Mouse (Mus musculus): ENCODE measurements at regions not wholly inside any gene's neighbourhood (a gene's known extent, or its start where the extent isn't known, plus 50 kb on each side); places are given as distances from the start of the nearest gene placed in this dataset.

DNA sequence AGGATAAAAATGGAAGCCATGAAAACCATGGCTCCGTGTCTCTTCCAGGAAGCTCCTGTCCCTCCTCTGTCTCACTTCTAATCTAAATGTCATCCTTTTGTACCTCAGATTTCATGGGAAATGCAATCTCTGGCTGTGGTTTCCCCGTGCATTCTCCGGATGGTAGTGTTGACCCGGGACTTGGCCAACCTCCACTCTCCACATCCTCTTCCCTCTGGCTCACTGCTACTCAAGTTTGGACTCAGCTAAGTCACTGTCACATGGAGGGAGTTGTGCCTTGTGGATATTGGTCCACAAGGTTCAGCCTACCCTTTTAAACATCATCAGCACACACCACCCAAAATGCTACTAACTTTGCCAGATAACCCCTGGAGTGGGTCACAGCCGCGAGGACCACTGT lies 226.4 kb downstream of the Irs2 start:
- Histone ChIP-seq H3K4me3 (ENCODE audit: low read length) (no peak overlapping the region), H3K36me3 (ENCODE audit: control insufficient read depth, insufficient read depth, low read length) (no peaks in the 10 kb centered on the region), H3K4me1 (ENCODE audit: control insufficient read depth, insufficient read depth, low read length) (no peaks in the 10 kb centered on the region), H3K27ac (ENCODE audit: low read length) (no peak overlapping the region), H3K4me2 (ENCODE audit: low read depth, low read length) (no peak overlapping the region), H3K9me3 (ENCODE audit: control insufficient read depth, low read length) (no peaks in the 10 kb centered on the region), H3K9ac (ENCODE audit: low read depth, low read length) (no peak overlapping the region), H3K27me3 (replicated peaks; ENCODE audit: control insufficient read depth, insufficient read depth, low read length) (no peaks in the 10 kb centered on the region)
- no peak for ATAC-seq
- 91% methylated on average over 6 of the region's 6 CpGs for WGBS

DNA sequence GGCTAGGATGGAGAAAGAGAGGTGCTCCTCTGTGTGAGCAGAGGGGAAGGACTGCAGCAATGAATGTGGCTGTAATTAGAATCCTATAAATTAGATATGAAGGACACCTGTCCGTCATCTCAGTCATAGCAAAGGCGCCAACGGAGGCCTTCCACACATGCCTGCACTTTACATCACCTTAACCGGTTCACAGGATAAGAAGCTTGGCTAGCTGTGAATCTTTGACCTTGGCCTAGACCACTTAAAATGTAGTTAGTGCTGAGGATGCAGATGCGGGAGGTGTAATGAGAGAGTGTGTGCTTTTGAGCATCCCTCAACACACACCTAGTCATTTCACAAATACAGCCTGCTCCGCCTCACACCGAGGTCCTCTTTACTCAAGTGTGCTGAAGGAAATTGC lies 228.6 kb downstream of the Irs2 start:
- Histone ChIP-seq H3K4me3 (ENCODE audit: low read length) (no peak overlapping the region), H3K4me1 (ENCODE audit: control insufficient read depth, insufficient read depth, low read length) (no peaks in the 10 kb centered on the region), H3K27ac (ENCODE audit: low read length) (no peak overlapping the region), H3K36me3 (ENCODE audit: control insufficient read depth, insufficient read depth, low read length) (no peaks in the 10 kb centered on the region), H3K9ac (ENCODE audit: low read depth, low read length) (no peak overlapping the region), H3K9me3 (ENCODE audit: control insufficient read depth, low read length) (no peaks in the 10 kb centered on the region), H3K27me3 (replicated peaks; ENCODE audit: control insufficient read depth, insufficient read depth, low read length) (no peaks in the 10 kb centered on the region), H3K4me2 (ENCODE audit: low read depth, low read length) (no peak overlapping the region)
- WGBS = 87% methylated on average over 7 of the region's 7 CpGs
- ATAC-seq = no peak

DNA sequence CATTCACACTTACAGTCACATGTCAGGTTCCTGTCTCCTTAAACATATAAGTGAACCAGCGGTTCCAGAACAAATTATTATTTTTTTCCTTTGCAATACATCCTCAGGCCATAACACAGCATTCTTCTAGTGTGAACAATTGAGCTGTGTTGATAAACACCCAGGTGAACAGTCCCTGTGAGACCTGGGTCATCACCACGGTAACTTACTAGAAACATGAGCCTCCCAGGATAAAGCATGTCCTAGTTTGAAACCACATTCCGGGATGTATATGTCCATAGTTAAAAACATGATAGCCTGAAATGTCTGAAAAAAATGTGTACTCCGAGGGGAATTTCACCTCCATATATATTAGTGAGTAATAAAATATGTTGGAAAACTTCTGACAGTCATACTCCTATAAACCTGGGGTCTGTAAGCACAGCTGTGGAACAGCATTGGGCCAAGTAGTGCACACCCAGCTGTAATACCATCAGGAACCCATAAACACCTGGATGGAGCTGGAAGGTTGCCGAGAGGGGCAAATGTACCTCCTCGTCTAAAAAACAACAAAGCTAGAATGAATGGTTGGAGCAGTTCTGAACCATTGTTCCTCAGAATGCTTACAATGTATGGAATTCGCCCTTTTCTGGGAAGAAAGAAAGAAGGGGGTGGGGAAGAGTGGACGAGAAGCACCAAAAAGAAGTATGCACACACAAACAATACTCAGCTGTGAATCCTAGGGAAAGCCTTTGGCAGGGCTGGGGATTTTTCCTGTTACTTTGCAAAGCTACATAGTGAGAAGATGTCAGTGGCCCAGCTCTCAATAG lies 232.9 kb downstream of the Irs2 start:
- WGBS = 60% methylated on average over 8 of the region's 8 CpGs
- H3K36me3 ChIP-seq (ENCODE audit: control insufficient read depth, insufficient read depth, low read length) = no peaks in the 10 kb centered on the region
- no peak overlapping the region for H3K9ac ChIP-seq (ENCODE audit: low read depth, low read length)
- no peaks in the 10 kb centered on the region for H3K4me1 ChIP-seq (ENCODE audit: control insufficient read depth, insufficient read depth, low read length)
- H3K27ac ChIP-seq (ENCODE audit: low read length) = no peak overlapping the region
- ATAC-seq = no peak
- H3K27me3 ChIP-seq (replicated peaks; ENCODE audit: control insufficient read depth, insufficient read depth, low read length) = no peaks in the 10 kb centered on the region
- H3K4me3 ChIP-seq (ENCODE audit: low read length) = no peak overlapping the region
- H3K4me2 ChIP-seq (ENCODE audit: low read depth, low read length) = no peak overlapping the region
- no peaks in the 10 kb centered on the region for H3K9me3 ChIP-seq (ENCODE audit: control insufficient read depth, low read length)

DNA sequence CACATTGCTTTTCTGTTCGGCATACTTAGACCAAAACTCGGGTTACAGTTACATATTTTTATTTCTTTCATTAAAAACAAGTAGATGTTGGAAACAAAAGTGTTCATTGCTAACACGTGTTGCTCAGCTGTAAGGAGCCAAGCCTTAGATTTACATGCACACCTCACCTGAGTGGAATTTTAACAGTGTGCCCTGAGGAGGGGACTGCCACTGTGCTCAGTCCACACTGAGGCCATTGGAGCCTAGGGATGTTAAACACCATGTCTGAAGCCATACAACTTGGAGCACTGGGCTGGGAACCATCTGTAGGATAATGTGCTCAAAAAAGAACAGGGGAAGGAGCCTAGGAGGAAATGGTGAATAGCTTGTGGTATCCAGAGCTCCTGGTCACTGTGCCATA lies 233.5 kb downstream of the Irs2 start:
- ATAC-seq = no peak
- no peak overlapping the region for H3K9ac ChIP-seq (ENCODE audit: low read depth, low read length)
- no peaks in the 10 kb centered on the region for H3K27me3 ChIP-seq (replicated peaks; ENCODE audit: control insufficient read depth, insufficient read depth, low read length)
- no peaks in the 10 kb centered on the region for H3K36me3 ChIP-seq (ENCODE audit: control insufficient read depth, insufficient read depth, low read length)
- no peak overlapping the region for H3K4me3 ChIP-seq (ENCODE audit: low read length)
- H3K27ac ChIP-seq (ENCODE audit: low read length) = no peak overlapping the region
- H3K9me3 ChIP-seq (ENCODE audit: control insufficient read depth, low read length) = no peaks in the 10 kb centered on the region
- no peaks in the 10 kb centered on the region for H3K4me1 ChIP-seq (ENCODE audit: control insufficient read depth, insufficient read depth, low read length)
- WGBS = 89% methylated on average over 3 of the region's 3 CpGs
- no peak overlapping the region for H3K4me2 ChIP-seq (ENCODE audit: low read depth, low read length)

DNA sequence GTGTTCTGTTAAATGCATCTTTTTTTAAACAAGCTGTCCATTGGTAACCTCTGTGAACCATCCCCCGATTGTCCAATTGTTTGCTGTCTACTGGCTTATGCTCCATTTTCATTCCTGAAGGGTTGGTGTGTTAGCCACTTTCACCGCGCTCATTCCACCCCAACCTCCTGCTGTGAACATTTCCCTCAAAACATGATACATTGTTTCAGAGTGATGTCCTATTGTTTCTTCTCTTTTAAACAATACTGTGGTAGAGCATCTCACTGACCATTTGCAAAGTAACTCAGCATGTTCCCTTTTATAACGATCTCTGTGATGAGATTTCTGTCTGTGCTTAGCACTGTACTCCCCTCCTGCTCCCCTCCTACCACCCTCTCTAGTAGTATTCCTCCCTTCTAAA lies 240.1 kb downstream of the Irs2 start:
- no peaks in the 10 kb centered on the region for H3K4me1 ChIP-seq (ENCODE audit: control insufficient read depth, insufficient read depth, low read length)
- no peak overlapping the region for H3K9ac ChIP-seq (ENCODE audit: low read depth, low read length)
- no peaks in the 10 kb centered on the region for H3K9me3 ChIP-seq (ENCODE audit: control insufficient read depth, low read length)
- 69% methylated on average over 4 of the region's 4 CpGs for WGBS
- H3K27me3 ChIP-seq (replicated peaks; ENCODE audit: control insufficient read depth, insufficient read depth, low read length) = no peaks in the 10 kb centered on the region; the same call in 1 of the 2 replicates
- no peak overlapping the region for H3K4me2 ChIP-seq (ENCODE audit: low read depth, low read length)
- H3K4me3 ChIP-seq (ENCODE audit: low read length) = no peak overlapping the region
- no peaks in the 10 kb centered on the region for H3K36me3 ChIP-seq (ENCODE audit: control insufficient read depth, insufficient read depth, low read length)
- no peak overlapping the region for H3K27ac ChIP-seq (ENCODE audit: low read length)
- no peak for ATAC-seq

DNA sequence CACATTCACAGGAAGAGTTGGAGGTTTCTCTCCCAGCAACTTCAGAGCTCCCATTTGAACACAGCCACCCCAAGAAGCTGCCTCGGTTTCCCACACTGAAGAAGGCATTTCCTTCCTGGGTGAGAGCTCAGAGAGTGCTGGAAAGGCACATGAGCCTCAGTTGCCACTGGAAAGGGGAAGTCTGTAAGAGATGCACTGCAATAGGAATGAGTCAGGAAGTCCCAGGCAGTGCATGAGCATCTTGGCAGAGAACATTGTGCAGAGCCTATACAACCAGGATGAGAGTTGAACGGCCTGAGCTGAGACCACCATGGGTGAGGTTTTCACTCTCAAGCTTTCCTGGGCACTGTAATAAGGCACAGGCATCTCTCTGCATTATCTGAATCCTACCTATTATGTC lies 244.4 kb downstream of the Irs2 start:
- Histone ChIP-seq H3K27ac (ENCODE audit: low read length) (no peak overlapping the region), H3K4me3 (ENCODE audit: low read length) (no peak overlapping the region), H3K36me3 (ENCODE audit: control insufficient read depth, insufficient read depth, low read length) (no peaks in the 10 kb centered on the region), H3K4me1 (ENCODE audit: control insufficient read depth, insufficient read depth, low read length) (peaks cover 11% of the 10 kb centered on the region), H3K9ac (ENCODE audit: low read depth, low read length) (no peak overlapping the region), H3K27me3 (replicated peaks; ENCODE audit: control insufficient read depth, insufficient read depth, low read length) (no peaks in the 10 kb centered on the region; the same call in 1 of the 2 replicates), H3K9me3 (ENCODE audit: control insufficient read depth, low read length) (no peaks in the 10 kb centered on the region), H3K4me2 (ENCODE audit: low read depth, low read length) (no peak overlapping the region)
- 79% methylated on average over 2 of the region's 2 CpGs for WGBS
- no peak for ATAC-seq

DNA sequence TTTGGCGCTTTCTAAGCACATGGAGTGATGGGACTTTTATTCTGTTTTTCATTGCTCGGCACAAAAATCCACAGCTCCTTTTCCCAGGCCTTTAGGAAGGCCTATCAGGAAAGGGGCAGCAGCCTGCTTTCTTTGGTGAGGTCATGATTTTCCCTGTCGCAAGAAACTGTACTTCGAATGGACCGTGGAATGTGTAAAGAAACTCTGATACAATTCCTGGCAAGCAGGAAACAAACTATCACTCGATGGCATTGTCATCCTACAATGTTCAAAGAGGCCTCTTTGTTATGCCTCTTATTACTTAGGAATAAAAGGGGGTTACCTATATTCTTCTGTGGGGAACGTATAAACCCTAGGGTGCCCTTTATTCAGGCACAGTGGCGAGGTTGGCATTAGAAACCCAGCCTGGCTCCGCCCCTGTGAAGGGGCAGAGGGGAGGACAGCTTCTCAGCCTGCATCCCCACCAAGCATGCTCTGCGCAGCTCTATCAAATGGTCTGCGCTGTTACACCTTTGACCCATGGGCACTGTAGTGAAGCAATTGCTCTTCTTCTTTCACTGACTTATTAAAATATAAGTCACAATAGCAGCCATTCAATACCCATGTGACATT lies 246.5 kb downstream of the Irs2 start:
- H3K9me3 ChIP-seq (ENCODE audit: control insufficient read depth, low read length) = no peaks in the 10 kb centered on the region
- no peak overlapping the region for H3K9ac ChIP-seq (ENCODE audit: low read depth, low read length)
- ATAC-seq = no peak
- WGBS = 53% methylated on average over 11 of the region's 11 CpGs
- no peaks in the 10 kb centered on the region; the same call in 1 of the 2 replicates for H3K27me3 ChIP-seq (replicated peaks; ENCODE audit: control insufficient read depth, insufficient read depth, low read length)
- H3K36me3 ChIP-seq (ENCODE audit: control insufficient read depth, insufficient read depth, low read length) = no peaks in the 10 kb centered on the region
- H3K4me2 ChIP-seq (ENCODE audit: low read depth, low read length) = no peak overlapping the region
- H3K4me1 ChIP-seq (ENCODE audit: control insufficient read depth, insufficient read depth, low read length) = peaks cover 11% of the 10 kb centered on the region
- H3K27ac ChIP-seq (ENCODE audit: low read length) = peak overlapping the region; percentile 68; the same call in 1 of the 2 replicates
- H3K4me3 ChIP-seq (ENCODE audit: low read length) = no peak overlapping the region

DNA sequence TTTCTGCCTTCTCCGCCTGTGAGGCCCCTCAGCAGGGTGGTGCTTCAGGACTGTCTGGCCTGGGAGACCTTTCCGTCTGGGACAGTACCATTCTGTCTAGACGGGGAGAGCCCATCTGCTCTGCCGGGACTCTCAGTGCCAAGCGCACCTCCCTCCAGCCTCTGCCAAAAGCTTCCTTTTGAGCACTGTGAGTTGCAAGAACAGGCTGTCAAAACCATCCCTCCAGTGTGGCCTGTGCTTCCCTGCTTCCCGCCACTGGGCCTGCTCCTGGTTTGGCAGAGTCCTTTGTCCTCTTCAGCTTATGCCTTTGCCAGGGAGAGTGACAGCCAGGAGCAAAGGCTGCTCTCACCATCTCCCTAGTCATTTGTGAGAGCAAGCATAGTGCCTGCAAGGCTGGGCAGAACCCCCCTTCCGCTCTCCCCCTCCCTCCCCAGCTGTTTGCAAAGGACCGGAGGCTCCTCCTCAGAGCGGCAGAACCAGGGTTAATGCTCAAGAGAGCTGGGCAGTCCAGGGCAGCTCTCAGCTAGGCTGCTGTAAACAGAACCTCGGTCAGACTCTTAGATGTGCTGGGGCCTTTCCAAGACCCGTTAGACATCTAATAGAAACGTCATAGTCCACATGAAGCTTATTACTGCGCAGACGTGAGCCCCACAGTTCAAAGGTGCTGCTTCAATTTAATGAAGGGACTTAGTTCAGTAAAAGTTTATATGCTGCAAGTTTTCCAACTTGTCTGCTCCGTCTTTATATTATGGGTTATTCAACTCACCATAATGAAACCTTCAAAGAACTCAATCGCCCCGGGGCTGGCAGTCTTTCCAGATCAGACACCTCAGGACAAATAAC lies 247.2 kb downstream of the Irs2 start:
- H3K4me2 ChIP-seq (ENCODE audit: low read depth, low read length) = no peak overlapping the region
- no peak overlapping the region for H3K4me3 ChIP-seq (ENCODE audit: low read length)
- 17% methylated on average over 17 of the region's 17 CpGs for WGBS
- H3K36me3 ChIP-seq (ENCODE audit: control insufficient read depth, insufficient read depth, low read length) = no peaks in the 10 kb centered on the region
- peaks cover 11% of the 10 kb centered on the region for H3K4me1 ChIP-seq (ENCODE audit: control insufficient read depth, insufficient read depth, low read length)
- H3K9me3 ChIP-seq (ENCODE audit: control insufficient read depth, low read length) = no peaks in the 10 kb centered on the region
- H3K27ac ChIP-seq (ENCODE audit: low read length) = peak overlapping the region; percentile 68
- peak overlapping the region; percentile 48 for H3K9ac ChIP-seq (ENCODE audit: low read depth, low read length)
- no peaks in the 10 kb centered on the region; the same call in 1 of the 2 replicates for H3K27me3 ChIP-seq (replicated peaks; ENCODE audit: control insufficient read depth, insufficient read depth, low read length)
- ATAC-seq = peak; percentile 92

DNA sequence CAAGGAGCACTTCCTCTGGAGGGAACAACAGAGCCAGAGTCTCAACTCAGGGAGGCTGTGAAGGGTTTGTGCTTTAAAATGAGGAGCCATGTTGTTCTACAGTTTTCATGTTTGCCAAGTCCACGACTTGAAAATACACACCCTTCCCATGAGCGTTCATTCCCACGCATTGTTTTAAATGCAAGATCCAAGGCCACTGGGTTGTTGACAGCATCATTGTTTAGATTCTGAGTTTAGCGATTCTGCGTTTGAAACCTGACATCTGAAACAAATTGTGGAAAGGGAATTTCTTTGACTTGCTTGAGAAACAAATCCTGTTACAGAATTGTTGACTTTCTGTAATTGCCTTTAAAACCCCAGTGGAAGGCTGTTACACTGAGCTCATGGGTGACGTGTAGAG lies 248.0 kb downstream of the Irs2 start:
- no peaks in the 10 kb centered on the region for H3K36me3 ChIP-seq (ENCODE audit: control insufficient read depth, insufficient read depth, low read length)
- 0 out of 2 replicates have a peak overlapping the region, but pooled peaks have one; percentile 19 for H3K4me2 ChIP-seq (ENCODE audit: low read depth, low read length)
- H3K9ac ChIP-seq (ENCODE audit: low read depth, low read length) = no peak overlapping the region
- 46% methylated on average over 6 of the region's 6 CpGs for WGBS
- H3K4me3 ChIP-seq (ENCODE audit: low read length) = no peak overlapping the region
- peaks cover 11% of the 10 kb centered on the region for H3K4me1 ChIP-seq (ENCODE audit: control insufficient read depth, insufficient read depth, low read length)
- no peaks in the 10 kb centered on the region; the same call in 1 of the 2 replicates for H3K27me3 ChIP-seq (replicated peaks; ENCODE audit: control insufficient read depth, insufficient read depth, low read length)
- no peak for ATAC-seq
- peak overlapping the region; percentile 68; the same call in 1 of the 2 replicates for H3K27ac ChIP-seq (ENCODE audit: low read length)
- H3K9me3 ChIP-seq (ENCODE audit: control insufficient read depth, low read length) = no peaks in the 10 kb centered on the region
